Comparison of ENCODE assay signal across 1 mouse cellular context in the genomic region with DNA sequence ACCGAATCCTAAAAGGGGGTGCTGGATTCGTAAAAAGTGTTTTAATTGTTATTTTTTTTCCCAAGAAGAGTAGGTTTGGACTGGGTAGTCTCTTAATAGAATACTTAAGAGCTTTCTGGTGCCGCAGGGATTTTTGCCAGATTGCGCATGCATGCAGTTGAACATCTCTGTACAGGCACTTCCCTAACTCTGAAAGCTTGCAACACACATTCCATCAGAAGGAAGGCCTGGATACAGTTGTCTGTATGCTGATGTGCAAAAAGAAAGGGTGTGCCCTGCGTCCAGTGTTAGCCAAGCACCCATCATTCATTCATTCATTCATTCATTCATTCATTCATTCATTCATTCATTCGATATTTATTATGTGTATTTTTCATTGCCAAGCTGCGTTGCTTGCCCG.
TF ChIP-seq lines count a peak whose summit lies in the region.

No protein-coding gene starts in this region.

TF ChIP-seq in CH12.LX, 34 proteins besides CTCF, POLR2A, EP300 and RAD21 (continued from another document):
- peak; percentile 30; the same call in 1 of the 2 replicates for TF ChIP-seq SIN3A (IDR thresholded peaks at IDR 0.05; ENCODE audit: low read length)
